25 mouse cellular contexts compared by ENCODE assay signal in the genomic region with DNA sequence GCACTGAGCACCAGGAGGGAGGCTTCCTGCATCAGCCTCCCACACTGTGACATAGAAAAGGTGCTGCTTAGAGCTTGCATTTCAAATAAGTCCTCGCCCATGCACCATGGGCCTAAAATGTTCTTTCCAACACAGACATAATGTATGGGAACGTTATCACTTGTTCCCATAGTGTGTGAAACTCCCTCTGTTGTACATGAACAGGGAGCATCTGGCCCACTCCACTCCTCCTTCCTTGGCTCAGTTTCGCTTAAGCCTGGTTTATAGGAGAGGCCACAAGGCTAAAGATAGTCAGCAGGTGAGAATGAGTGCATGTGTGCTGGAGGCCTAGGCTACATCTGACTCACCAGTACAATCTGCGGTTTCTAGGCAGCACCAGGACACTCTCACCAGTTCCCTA.
DNase-seq lines count a peak whose midpoint lies in the region; ATAC-seq lines count a peak whose summit lies in the region.
"Had no signal": no experiment of that assay in that cellular context is flagged by ENCODE, and none has a peak within 500 bp of the region (broad histone marks: within the 10 kb centered on the region; RNA-seq: fewer than 3 reads in every experiment).

No protein-coding gene starts in this region.

- WGBS in neural tube, embryonic 11.5 days = 97% methylated on average over 4 of the region's 4 CpGs
- 90% methylated on average over 4 of the region's 4 CpGs for WGBS in neural tube, embryonic 15.5 days
- 76% methylated on average over 4 of the region's 4 CpGs for WGBS in forebrain, embryonic 15.5 days

- H3K27me3 ChIP-seq in neural tube, embryonic 11.5 days (ENCODE audit: control insufficient read depth, insufficient read depth, low read length) = no peaks in the 10 kb centered on the region
- H3K27me3 ChIP-seq in neural tube, embryonic 15.5 days (replicated peaks) = no peaks in the 10 kb centered on the region
- no peaks in the 10 kb centered on the region for H3K27me3 ChIP-seq in forebrain, embryonic 15.5 days
- H3K27me3 ChIP-seq: hindbrain, embryonic 13.5 days; limb, embryonic 12.5 days; midbrain, embryonic 15.5 days; neural tube, embryonic 13.5 days; Patski; stomach, embryonic 15.5 days had no signal

- intact Hi-C loops in left cerebral cortex, postnatal 36 days (cut with DNase I) = loop anchor here (5.0 kb wide), 1 partner anchor 47 kb away; no protein-coding TSS in a partner anchor

- H3K27ac ChIP-seq in neural tube, embryonic 11.5 days (ENCODE audit: low read depth, low read length) = no peak overlapping the region
- H3K27ac ChIP-seq in neural tube, embryonic 15.5 days (replicated peaks) = no peak overlapping the region
- H3K27ac ChIP-seq in forebrain, embryonic 15.5 days (replicated peaks) = peak overlapping the region; percentile 76
- H3K27ac ChIP-seq: embryonic facial prominence, embryonic 10.5 days; hindbrain, embryonic 13.5 days; limb, embryonic 12.5 days; macrophage; midbrain, embryonic 15.5 days; neural tube, embryonic 13.5 days; stomach, embryonic 15.5 days had no signal

- H3K4me2 ChIP-seq in neural tube, embryonic 11.5 days (ENCODE audit: low read depth) = no peak overlapping the region
- no peak overlapping the region for H3K4me2 ChIP-seq in neural tube, embryonic 15.5 days
- no peak overlapping the region for H3K4me2 ChIP-seq in forebrain, embryonic 15.5 days (replicated peaks)
- H3K4me2 ChIP-seq: heart, embryonic 11.5 days; hindbrain, embryonic 13.5 days; limb, embryonic 12.5 days; liver, embryonic 11.5 days; midbrain, embryonic 15.5 days; neural tube, embryonic 13.5 days; stomach, embryonic 15.5 days had no signal

- H3K4me1 ChIP-seq in neural tube, embryonic 11.5 days (ENCODE audit: control insufficient read depth, insufficient read depth, low read length) = peaks cover 8% of the 10 kb centered on the region; the same call in 1 of the 2 replicates
- H3K4me1 ChIP-seq in neural tube, embryonic 15.5 days = peaks cover 19% of the 10 kb centered on the region
- H3K4me1 ChIP-seq in forebrain, embryonic 15.5 days = peaks cover 36% of the 10 kb centered on the region

- no peaks in the 10 kb centered on the region for H3K36me3 ChIP-seq in neural tube, embryonic 11.5 days (ENCODE audit: control insufficient read depth, insufficient read depth, low read length)
- peaks cover 8% of the 10 kb centered on the region; the same call in 1 of the 2 replicates for H3K36me3 ChIP-seq in neural tube, embryonic 15.5 days
- peaks cover 10% of the 10 kb centered on the region for H3K36me3 ChIP-seq in forebrain, embryonic 15.5 days
- H3K36me3 ChIP-seq: G1E; midbrain, embryonic 15.5 days; stomach, embryonic 15.5 days had no signal

- no peaks in the 10 kb centered on the region for H3K9me3 ChIP-seq in neural tube, embryonic 11.5 days (ENCODE audit: control insufficient read depth, low read length)
- H3K9me3 ChIP-seq in neural tube, embryonic 15.5 days (replicated peaks) = no peaks in the 10 kb centered on the region
- no peaks in the 10 kb centered on the region for H3K9me3 ChIP-seq in forebrain, embryonic 15.5 days
- H3K9me3 ChIP-seq: embryonic facial prominence, embryonic 10.5 days; G1E; hindbrain, embryonic 13.5 days; limb, embryonic 12.5 days; midbrain, embryonic 15.5 days; neural tube, embryonic 13.5 days; stomach, embryonic 15.5 days had no signal

- peak; percentile 79 for ATAC-seq in frontal cortex, adult (ENCODE audit: low TSS enrichment)
- ATAC-seq in neural tube, embryonic 11.5 days (ENCODE audit: insufficient read depth, low FRiP score, low TSS enrichment) = no peak
- ATAC-seq in neural tube, embryonic 15.5 days (ENCODE audit: low FRiP score) = no peak
- ATAC-seq in forebrain, embryonic 15.5 days (replicated peaks) = no peak
- ATAC-seq: liver, postnatal 0 days; lung, postnatal 0 days; midbrain, embryonic 15.5 days; Patski had no signal

- no peak for DNase-seq in frontal cortex, postnatal 14 days (ENCODE audit: low spot score in 2 of 2)
- DNase-seq in neural tube, embryonic 11.5 days (ENCODE audit: low spot score) = peak; percentile 9
- DNase-seq in left cerebral cortex, postnatal 36 days (ENCODE audit: low spot score in 2 of 2) = peak; percentile 50 to 67
- no peak for DNase-seq in kidney, postnatal 36 days
- DNase-seq in layer of hippocampus, postnatal 14 days (ENCODE audit: low spot score in 2 of 2) = no peak
- DNase-seq: cerebellum, adult 11-12 months; kidney, adult 11 months; liver, postnatal 0 days; thymus, adult 18-20 months; thymus, postnatal 36 days had no signal

- no peak overlapping the region for H3K4me3 ChIP-seq in neural tube, embryonic 11.5 days (ENCODE audit: low read depth, low read length)
- no peak overlapping the region for H3K4me3 ChIP-seq in neural tube, embryonic 15.5 days (replicated peaks)
- H3K4me3 ChIP-seq in forebrain, embryonic 15.5 days = no peak overlapping the region
- H3K4me3 ChIP-seq: embryonic facial prominence, embryonic 10.5 days; hindbrain, embryonic 13.5 days; limb, embryonic 12.5 days; midbrain, embryonic 15.5 days; neural tube, embryonic 13.5 days; stomach, embryonic 15.5 days had no signal

- H3K9ac ChIP-seq in neural tube, embryonic 11.5 days (ENCODE audit: low read length) = no peak overlapping the region
- H3K9ac ChIP-seq in neural tube, embryonic 15.5 days (replicated peaks) = no peak overlapping the region
- H3K9ac ChIP-seq in forebrain, embryonic 15.5 days (replicated peaks) = no peak overlapping the region
- H3K9ac ChIP-seq: hindbrain, embryonic 13.5 days; limb, embryonic 12.5 days; liver, postnatal 0 days; midbrain, embryonic 15.5 days; neural tube, embryonic 13.5 days; stomach, embryonic 15.5 days had no signal

Comparison
In these comparisons a context has a peak if more than half of its experiments do, and no peak if none do; other contexts are left out.
1. DNase-seq: peak in neural tube, embryonic 11.5 days (single experiment) and left cerebral cortex, postnatal 36 days (2 of 2); none in frontal cortex, postnatal 14 days (0 of 2), kidney, postnatal 36 days (0 of 2) and layer of hippocampus, postnatal 14 days (0 of 2).